Mouse (Mus musculus): ENCODE measurements around the gene Pcdh15. TPM values are rescaled to one million over a fixed set of nuclear protein-coding genes. Genes with fewer than 3 reads are reported as not detected.

Pcdh15 gene
- polyA plus RNA-seq (2015; fragmentation: Nextera tagmentation; extraction: Ambion mirVana) = 2.4 and 2.8 TPM in 2 replicates

GRCm38 (mm10) chr10:73098966-73099845 lies at the start of gene Pcdh15:
TSS of gene Pcdh15 (plus strand) at chr10:73099342.
- Histone ChIP-seq H3K9ac (no peak within 1 kb of the TSS; the same call in 1 of the 2 replicates), H3K27me3 (replicated peaks) (peaks cover 40% of the 10 kb centered on the region), H3K9me3 (no peaks in the 10 kb centered on the region), H3K4me1 (no peaks in the 10 kb centered on the region), H3K36me3 (no peaks in the 10 kb centered on the region), H3K4me2 (peak within 1 kb of the TSS; percentile 96), H3K4me3 (replicated peaks) (peak within 1 kb of the TSS; percentile 51), H3K27ac (no peak within 1 kb of the TSS)
- ATAC-seq (ENCODE audit: insufficient read depth, low FRiP score, low read depth) = no peak
- WGBS = under 1% methylated on average over 79 of the region's 79 CpGs

GRCm38 (mm10) chr10:73052074-73052473 lies 47.1 kb upstream of the Pcdh15 start:
- no peaks in the 10 kb centered on the region for H3K36me3 ChIP-seq

GRCm38 (mm10) chr10:73059726-73060230 lies 39.4 kb upstream of the Pcdh15 start:
- ATAC-seq (ENCODE audit: insufficient read depth, low FRiP score, low read depth) = no peak
- Histone ChIP-seq H3K27me3 (replicated peaks) (no peaks in the 10 kb centered on the region), H3K4me3 (replicated peaks) (no peak overlapping the region), H3K4me2 (no peak overlapping the region), H3K9me3 (no peaks in the 10 kb centered on the region), H3K4me1 (no peaks in the 10 kb centered on the region), H3K9ac (no peak overlapping the region), H3K36me3 (no peaks in the 10 kb centered on the region), H3K27ac (no peak overlapping the region)
- WGBS = 72% methylated on average over 2 of the region's 2 CpGs

More at GRCm38 (mm10) chr10:73052074-73052473, 47.1 kb upstream of the Pcdh15 start:
- H3K27me3 ChIP-seq (replicated peaks) = no peaks in the 10 kb centered on the region
- H3K4me2 ChIP-seq = no peak overlapping the region
- ATAC-seq (ENCODE audit: insufficient read depth, low FRiP score, low read depth) = no peak
- no peak overlapping the region for H3K27ac ChIP-seq
- no peak overlapping the region for H3K4me3 ChIP-seq (replicated peaks)
- no peak overlapping the region for H3K9ac ChIP-seq
- WGBS = 72% methylated on average over 6 of the region's 6 CpGs
- H3K4me1 ChIP-seq = no peaks in the 10 kb centered on the region
- no peaks in the 10 kb centered on the region for H3K9me3 ChIP-seq

- Histone ChIP-seq H3K36me3 (no peaks in the 10 kb centered on the region), H3K27ac (no peak overlapping the region), H3K9ac (no peak overlapping the region), H3K4me1 (no peaks in the 10 kb centered on the region), H3K4me2 (no peak overlapping the region), H3K4me3 (replicated peaks) (no peak overlapping the region), H3K27me3 (replicated peaks) (no peaks in the 10 kb centered on the region), H3K9me3 (no peaks in the 10 kb centered on the region)
- WGBS = 82% methylated on average over 5 of the region's 5 CpGs
- ATAC-seq (ENCODE audit: insufficient read depth, low FRiP score, low read depth) = no peak
These were observed 12.4 kb upstream of the Pcdh15 start for GRCm38 (mm10) chr10:73086703-73087102.

GRCm38 (mm10) chr10:73096531-73097135 lies 2.5 kb upstream of the Pcdh15 start:
- Histone ChIP-seq H3K9me3 (no peaks in the 10 kb centered on the region), H3K9ac (no peak overlapping the region), H3K4me1 (no peaks in the 10 kb centered on the region), H3K4me3 (replicated peaks) (peak overlapping the region; percentile 29), H3K4me2 (peak overlapping the region; percentile 45), H3K27ac (no peak overlapping the region), H3K27me3 (replicated peaks) (peaks cover 40% of the 10 kb centered on the region), H3K36me3 (no peaks in the 10 kb centered on the region)
- no peak for ATAC-seq (ENCODE audit: insufficient read depth, low FRiP score, low read depth)
- 2% methylated on average over 17 of the region's 17 CpGs for whole genome bisulfite sequencing

GRCm38 (mm10) chr10:73097176-73097575 lies 2.0 kb upstream of the Pcdh15 start:
- H3K27me3 ChIP-seq (replicated peaks) = peaks cover 40% of the 10 kb centered on the region

GRCm38 (mm10) chr10:73097979-73098378 lies 1.2 kb upstream of the Pcdh15 start:
- Histone ChIP-seq H3K9me3 (no peaks in the 10 kb centered on the region), H3K9ac (no peak overlapping the region), H3K4me3 (replicated peaks) (no peak overlapping the region), H3K27me3 (replicated peaks) (peaks cover 40% of the 10 kb centered on the region), H3K4me1 (no peaks in the 10 kb centered on the region), H3K27ac (no peak overlapping the region), H3K36me3 (no peaks in the 10 kb centered on the region), H3K4me2 (peak overlapping the region; percentile 32; the same call in 1 of the 2 replicates)
- 1% methylated on average over 17 of the region's 17 CpGs for WGBS
- peak; percentile 14; the same call in 1 of the 2 replicates for ATAC-seq (ENCODE audit: insufficient read depth, low FRiP score, low read depth)

More at GRCm38 (mm10) chr10:73097176-73097575, 2.0 kb upstream of the Pcdh15 start:
- no peak overlapping the region for H3K9ac ChIP-seq
- H3K4me3 ChIP-seq (replicated peaks) = peak overlapping the region; percentile 29; the same call in 1 of the 2 replicates
- no peak for ATAC-seq (ENCODE audit: insufficient read depth, low FRiP score, low read depth)
- H3K36me3 ChIP-seq = no peaks in the 10 kb centered on the region
- H3K9me3 ChIP-seq = no peaks in the 10 kb centered on the region
- no peaks in the 10 kb centered on the region for H3K4me1 ChIP-seq
- no peak overlapping the region for H3K27ac ChIP-seq
- 10% methylated on average over 7 of the region's 7 CpGs for WGBS
- peak overlapping the region; percentile 45 for H3K4me2 ChIP-seq

- WGBS = under 1% methylated on average over 37 of the region's 37 CpGs
- H3K9me3 ChIP-seq = no peaks in the 10 kb centered on the region
- peak; percentile 39; the same call in 1 of the 2 replicates for ATAC-seq (ENCODE audit: insufficient read depth, low FRiP score, low read depth)
- no peak overlapping the region for H3K27ac ChIP-seq
- peak overlapping the region; percentile 96 for H3K4me2 ChIP-seq
- H3K9ac ChIP-seq = no peak overlapping the region; the same call in 1 of the 2 replicates
- peak overlapping the region; percentile 51 for H3K4me3 ChIP-seq (replicated peaks)
- H3K4me1 ChIP-seq = no peaks in the 10 kb centered on the region
- peaks cover 40% of the 10 kb centered on the region for H3K27me3 ChIP-seq (replicated peaks)
- H3K36me3 ChIP-seq = no peaks in the 10 kb centered on the region
These were observed 702 bp downstream of the Pcdh15 start for GRCm38 (mm10) chr10:73099846-73100241.

- H3K4me3 ChIP-seq (replicated peaks) = no peak overlapping the region
- H3K9me3 ChIP-seq = no peaks in the 10 kb centered on the region
- H3K9ac ChIP-seq = no peak overlapping the region
- H3K36me3 ChIP-seq = no peaks in the 10 kb centered on the region
- H3K4me1 ChIP-seq = no peaks in the 10 kb centered on the region
- H3K4me2 ChIP-seq = no peak overlapping the region
- peaks cover 21% of the 10 kb centered on the region for H3K27me3 ChIP-seq (replicated peaks)
- no peak for ATAC-seq (ENCODE audit: insufficient read depth, low FRiP score, low read depth)
- 73% methylated on average over 13 of the region's 13 CpGs for WGBS
- H3K27ac ChIP-seq = no peak overlapping the region
These were observed 4.3 kb downstream of the Pcdh15 start for GRCm38 (mm10) chr10:73103383-73103994.

GRCm38 (mm10) chr10:73105893-73106292 lies 6.8 kb downstream of the Pcdh15 start:
- H3K4me1 ChIP-seq = no peaks in the 10 kb centered on the region
- no peak overlapping the region for H3K4me3 ChIP-seq (replicated peaks)
- no peak for ATAC-seq (ENCODE audit: insufficient read depth, low FRiP score, low read depth)
- no peak overlapping the region for H3K4me2 ChIP-seq
- no peaks in the 10 kb centered on the region for H3K9me3 ChIP-seq
- H3K9ac ChIP-seq = no peak overlapping the region
- H3K27me3 ChIP-seq (replicated peaks) = no peaks in the 10 kb centered on the region
- H3K27ac ChIP-seq = no peak overlapping the region
- no peaks in the 10 kb centered on the region for H3K36me3 ChIP-seq
- 41% methylated on average over 2 of the region's 2 CpGs for WGBS

- no peak overlapping the region for H3K9ac ChIP-seq
- 57% methylated on average over 3 of the region's 3 CpGs for WGBS
- H3K36me3 ChIP-seq = no peaks in the 10 kb centered on the region
- H3K4me1 ChIP-seq = no peaks in the 10 kb centered on the region
- H3K27ac ChIP-seq = no peak overlapping the region
- no peaks in the 10 kb centered on the region for H3K9me3 ChIP-seq
- no peak for ATAC-seq (ENCODE audit: insufficient read depth, low FRiP score, low read depth)
- H3K4me3 ChIP-seq (replicated peaks) = no peak overlapping the region
- no peaks in the 10 kb centered on the region for H3K27me3 ChIP-seq (replicated peaks)
- no peak overlapping the region for H3K4me2 ChIP-seq
These were observed 38.8 kb downstream of the Pcdh15 start for GRCm38 (mm10) chr10:73137985-73138384.

Measured in stomach, embryonic 15.5 days (tissue).